Mouse (Mus musculus) E14TG2a.4 (cell line): ENCODE data around the gene Nup155.
"Not testable (repeated sequence)": the region's sequence is repeated elsewhere in the genome, so short reads cannot be mapped to it uniquely, and the experiment has no call there.

Source experiments
- H3K27me3 ChIP-seq: 2 replicates; pipeline ENCODE4 v1.6.1; 2014; ENCODE audit warnings: low read length, control low read depth; ENCODE audit not compliant: insufficient read depth
- H3K36me3 ChIP-seq: 2 replicates; pipeline ENCODE4 v1.6.1; 2014; ENCODE audit warnings: low read length, control low read depth; ENCODE audit not compliant: insufficient read depth
- H3K4me1 ChIP-seq: replicated peaks from 2 replicates; pipeline ENCODE4 v1.6.1; 2014; ENCODE audit warnings: low read depth, low read length, control low read depth
- H3K4me3 ChIP-seq: replicated peaks from 2 replicates; pipeline ENCODE4 v1.5.1; 2014; ENCODE audit warnings: mild to moderate bottlenecking, low read length
- H3K9me3 ChIP-seq: 2 replicates; pipeline ENCODE4 v1.6.1; 2014; ENCODE audit warnings: low read length, control low read depth
- CTCF ChIP-seq: conservative IDR thresholded peaks from 2 replicates; pipeline ENCODE4 v1.5.1; 2014; ENCODE audit warnings: low read length
- NANOG ChIP-seq: IDR thresholded peaks from 2 replicates; pipeline ENCODE4 v1.6.1; 2014; ENCODE audit warnings: borderline replicate concordance, low read length, mixed read lengths
- POU5F1 ChIP-seq: IDR thresholded peaks from 2 replicates; pipeline ENCODE4 v1.6.1; 2014; ENCODE audit warnings: low read length, borderline replicate concordance

The Nup155 gene

DNA sequence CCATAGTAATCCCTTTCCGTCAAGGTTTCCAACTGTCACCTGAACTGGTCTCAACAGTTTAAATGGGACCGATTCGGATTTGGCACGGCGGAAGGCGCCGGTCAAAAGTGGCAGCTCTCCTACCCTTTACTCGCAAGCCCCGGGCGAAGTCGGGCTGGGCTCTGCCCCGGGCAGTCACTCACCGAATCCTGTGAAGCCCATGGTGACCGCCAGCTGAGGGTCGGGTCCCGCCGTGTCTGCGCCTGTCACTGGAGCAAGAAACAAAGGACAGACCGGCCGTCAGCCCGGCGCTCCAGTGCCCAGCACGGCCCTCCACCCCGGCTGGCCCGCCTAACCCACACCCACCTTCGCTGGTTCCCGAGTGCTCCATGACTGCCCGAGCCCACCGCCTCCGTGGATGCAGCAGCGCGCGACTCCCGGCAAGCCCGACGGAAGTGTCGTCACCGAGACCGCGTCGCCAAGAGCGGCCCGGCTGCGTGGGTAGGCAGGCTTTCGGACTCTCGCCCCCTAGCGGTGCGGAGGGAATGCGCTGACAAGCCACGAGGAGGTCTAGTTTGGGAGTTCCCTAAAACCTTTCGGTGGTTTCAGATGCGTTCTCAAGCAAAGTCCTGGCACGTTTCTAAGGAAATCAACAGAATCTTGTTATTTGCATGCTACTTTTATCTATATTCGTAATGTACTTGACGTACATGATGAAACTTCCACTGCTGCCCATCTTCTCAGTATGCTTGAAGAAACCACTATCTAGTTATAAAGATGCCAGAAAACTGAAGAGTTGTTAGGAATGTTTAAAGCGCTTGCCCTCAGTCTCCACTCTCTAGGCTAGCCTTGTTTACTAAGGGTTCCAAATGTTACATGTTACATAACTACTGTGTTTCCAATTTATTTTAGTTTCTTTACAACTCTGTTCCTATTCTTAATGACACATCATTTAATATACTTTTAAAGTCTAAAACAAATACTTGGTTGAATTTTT lies 10.0 kb upstream of the Nup155 start, which contains the start of gene Wdr70:
TSS of gene Wdr70 (minus strand) at position 436 of the 976 bp plus-strand sequence.
- no peak for TF ChIP-seq NANOG
- TF ChIP-seq POU5F1: no peak
- TF ChIP-seq CTCF: peak; percentile 64
- Histone ChIP-seq H3K36me3 (peaks cover 31% of the 10 kb centered on the region), H3K27me3 (no peaks in the 10 kb centered on the region)

DNA sequence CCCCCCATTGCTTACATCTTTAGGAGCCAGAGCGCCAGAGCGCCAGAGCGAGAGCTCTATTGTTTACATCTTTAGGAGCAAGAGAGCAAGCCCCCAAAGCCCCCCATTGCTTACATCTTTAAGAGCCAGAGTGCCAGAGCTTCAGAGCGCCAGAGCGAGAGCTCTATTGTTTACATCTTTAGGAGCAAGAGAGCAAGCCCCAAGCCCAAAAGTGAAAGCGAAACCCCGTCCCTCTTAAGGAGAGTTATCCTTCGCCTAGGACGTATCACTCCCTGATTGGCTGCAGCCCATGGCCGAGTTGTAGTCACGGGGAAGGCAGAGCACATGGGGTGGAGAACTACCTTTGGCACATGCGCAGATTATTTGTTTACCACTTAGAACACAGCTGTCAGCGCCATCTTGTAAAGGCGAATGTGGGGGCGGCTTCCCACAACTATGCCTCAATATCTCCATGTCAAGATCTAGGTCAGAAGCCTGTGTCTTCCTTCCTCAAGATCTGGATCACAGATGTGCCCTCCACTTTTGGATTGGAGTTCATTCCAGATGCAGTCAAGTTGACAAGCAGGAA lies 7.0 kb upstream of the Nup155 start:
- peaks cover 20% of the 10 kb centered on the region for H3K4me1 ChIP-seq
- H3K36me3 ChIP-seq, H3K27me3 ChIP-seq: not testable (repeated sequence)
- H3K9me3 ChIP-seq: peaks cover 20% of the 10 kb centered on the region
- peak overlapping the region; percentile 54 for H3K4me3 ChIP-seq

More for the DNA sequence above, 10.0 kb upstream of the Nup155 start, which contains the start of gene Wdr70:
- H3K9me3 ChIP-seq: peaks cover 20% of the 10 kb centered on the region
- H3K4me1 ChIP-seq: peaks cover 30% of the 10 kb centered on the region
- H3K4me3 ChIP-seq: peak within 1 kb of the TSS; percentile 98

DNA sequence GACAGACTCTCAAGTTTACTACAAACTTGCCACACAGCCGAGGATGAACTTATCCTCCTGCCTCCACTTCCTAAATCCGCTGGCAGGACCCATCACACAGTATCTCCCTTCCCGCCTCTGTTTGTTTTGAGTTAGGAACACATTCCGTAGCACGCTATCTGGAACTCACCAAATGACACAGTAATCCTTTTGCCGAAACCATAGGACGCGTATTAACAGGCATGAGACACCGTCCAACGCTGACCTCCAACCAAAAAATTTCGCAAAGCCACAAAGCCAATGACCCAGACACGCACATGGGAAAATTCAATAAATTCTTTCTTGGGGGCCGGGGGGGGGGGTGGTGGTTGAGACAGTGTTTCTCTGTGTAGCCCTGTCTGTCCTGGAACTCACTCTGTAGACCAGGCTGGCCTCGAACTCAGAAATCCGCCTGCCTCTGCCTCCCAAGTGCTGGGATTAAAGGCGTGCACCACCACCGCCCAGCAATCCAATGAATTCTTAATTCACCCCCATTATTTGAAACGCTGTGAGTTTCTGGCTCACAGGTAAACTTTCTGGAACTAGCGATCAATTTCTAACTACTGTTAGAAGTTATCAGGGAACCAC lies 610 bp upstream of the Nup155 start:
- Histone ChIP-seq H3K36me3 (peaks cover 29% of the 10 kb centered on the region), H3K9me3 (no peaks in the 10 kb centered on the region), H3K4me1 (peaks cover 45% of the 10 kb centered on the region), H3K4me3 (peak overlapping the region; percentile 96), H3K27me3 (no peaks in the 10 kb centered on the region)
- TF ChIP-seq POU5F1 (no peak), CTCF (no peak), NANOG (no peak)

DNA sequence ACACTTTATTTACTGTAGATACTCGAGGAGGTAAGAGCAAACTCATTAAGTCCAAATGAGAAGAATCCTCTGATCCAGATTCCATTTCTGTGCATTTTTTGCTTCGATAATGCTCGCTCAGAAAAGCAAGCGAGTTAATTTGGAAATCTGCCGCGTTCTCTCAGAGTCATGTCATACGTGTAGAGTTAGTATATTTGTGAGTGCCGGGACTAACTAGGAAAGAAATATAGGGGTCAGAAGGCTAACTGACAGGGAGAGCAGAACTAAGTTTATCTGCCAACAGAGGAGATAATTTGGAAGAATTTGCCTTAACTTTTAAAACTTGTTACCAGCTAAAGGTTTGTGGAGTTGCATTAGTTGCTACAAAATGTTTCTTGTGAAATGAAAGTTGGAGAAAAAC lies 709 bp downstream of the Nup155 start:
- Histone ChIP-seq H3K9me3 (no peaks in the 10 kb centered on the region), H3K4me1 (peaks cover 52% of the 10 kb centered on the region), H3K4me3 (peak overlapping the region; percentile 96), H3K36me3 (peaks cover 42% of the 10 kb centered on the region), H3K27me3 (no peaks in the 10 kb centered on the region)
- no peak for TF ChIP-seq CTCF
- TF ChIP-seq NANOG: no peak
- TF ChIP-seq POU5F1: no peak

DNA sequence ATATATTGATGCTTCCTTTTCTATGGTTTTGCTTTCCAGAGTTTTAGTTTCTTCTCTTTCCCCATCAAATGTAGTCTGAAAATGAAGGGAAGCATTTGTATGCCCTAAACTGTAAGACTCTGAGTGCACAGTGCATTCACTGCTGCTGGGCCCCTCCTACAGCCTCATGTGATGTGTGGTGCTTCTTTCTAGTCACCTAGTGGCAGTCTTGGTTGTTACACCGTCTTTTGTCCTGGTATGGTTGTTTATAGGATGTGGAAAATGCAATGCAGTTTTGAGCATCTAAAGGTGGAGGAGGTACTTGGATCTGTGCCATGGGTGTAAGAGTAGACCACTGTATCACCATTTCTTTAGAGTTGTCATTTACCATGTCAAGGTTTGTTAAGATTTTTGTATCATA lies 20.2 kb downstream of the Nup155 start:
- no peaks in the 10 kb centered on the region for H3K9me3 ChIP-seq
- H3K4me3 ChIP-seq: no peak overlapping the region
- peaks cover 95% of the 10 kb centered on the region for H3K36me3 ChIP-seq
- peaks cover 18% of the 10 kb centered on the region for H3K4me1 ChIP-seq
- TF ChIP-seq CTCF (no peak; the same call in 1 of the 2 replicates), NANOG (no peak)
- H3K27me3 ChIP-seq: no peaks in the 10 kb centered on the region

DNA sequence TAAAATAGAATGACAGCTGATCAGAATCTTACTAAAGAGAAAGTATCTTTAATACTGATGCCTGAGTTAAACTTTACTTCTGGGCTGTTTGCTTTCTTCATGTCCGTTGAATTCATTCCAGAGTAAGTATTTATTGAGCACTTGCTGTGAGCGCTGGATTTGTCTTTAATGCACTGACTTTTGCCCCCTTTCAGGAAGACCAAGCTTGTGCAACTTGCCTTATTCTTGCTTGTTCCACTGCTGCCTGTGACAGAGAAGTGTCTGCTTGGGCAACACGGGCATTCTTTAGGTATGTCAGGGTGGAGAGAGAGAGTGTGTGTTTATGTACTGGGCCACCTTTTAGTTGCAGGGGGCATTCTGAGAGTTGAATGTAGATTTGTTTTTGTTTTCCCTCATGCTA lies 22.2 kb downstream of the Nup155 start:
- no peaks in the 10 kb centered on the region for H3K27me3 ChIP-seq
- peaks cover 98% of the 10 kb centered on the region for H3K36me3 ChIP-seq
- no peak overlapping the region for H3K4me3 ChIP-seq
- peaks cover 17% of the 10 kb centered on the region for H3K4me1 ChIP-seq
- TF ChIP-seq CTCF: no peak
- no peaks in the 10 kb centered on the region for H3K9me3 ChIP-seq

DNA sequence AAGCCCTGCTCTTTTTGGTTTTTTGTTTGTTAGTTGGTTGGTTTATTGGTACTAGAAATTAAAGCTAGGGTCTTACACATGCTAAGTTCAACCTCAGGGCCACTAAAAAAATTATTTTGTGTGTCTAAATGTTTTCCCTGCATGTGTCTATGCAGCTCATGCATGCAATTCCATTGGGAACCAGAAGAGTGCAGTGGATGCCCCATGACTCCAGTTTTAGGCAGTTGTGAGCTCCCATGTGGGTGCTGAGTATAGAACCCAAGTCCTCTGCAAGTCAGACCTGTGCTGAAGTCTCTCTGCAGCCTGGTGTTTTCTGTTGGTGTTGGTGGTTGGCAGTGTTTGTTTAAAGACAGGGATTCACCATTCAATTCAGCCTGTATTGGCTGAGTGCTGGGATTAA lies 22.7 kb downstream of the Nup155 start:
- Histone ChIP-seq H3K4me1 (peaks cover 12% of the 10 kb centered on the region; the same call in 1 of the 2 replicates), H3K4me3 (no peak overlapping the region), H3K9me3 (no peaks in the 10 kb centered on the region), H3K27me3 (no peaks in the 10 kb centered on the region), H3K36me3 (peaks cover 98% of the 10 kb centered on the region)
- no peak for TF ChIP-seq NANOG
- peak; percentile 27 for TF ChIP-seq CTCF
- TF ChIP-seq POU5F1: no peak

DNA sequence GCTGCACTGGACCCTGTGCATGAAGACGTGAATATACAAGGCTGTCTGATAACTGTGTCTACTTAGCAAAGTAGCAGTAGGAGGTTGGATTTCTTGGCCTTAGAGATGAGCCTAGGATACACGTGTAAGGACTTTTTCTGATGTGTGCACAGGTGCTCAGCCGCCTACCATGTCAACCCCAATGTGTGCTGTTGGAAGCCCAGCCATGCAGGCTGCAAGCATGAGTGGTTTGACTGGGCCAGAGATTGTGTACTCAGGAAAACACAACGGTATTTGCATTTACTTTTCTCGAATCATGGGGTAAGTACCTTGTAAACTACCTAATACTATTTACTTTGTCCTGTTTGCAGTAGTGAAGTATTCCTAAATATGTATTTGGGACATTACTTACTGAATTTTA lies 26.5 kb downstream of the Nup155 start:
- no peaks in the 10 kb centered on the region for H3K9me3 ChIP-seq
- no peaks in the 10 kb centered on the region for H3K27me3 ChIP-seq
- no peak for TF ChIP-seq CTCF
- no peak for TF ChIP-seq NANOG
- H3K36me3 ChIP-seq: peaks cover 97% of the 10 kb centered on the region
- no peak overlapping the region for H3K4me3 ChIP-seq
- no peaks in the 10 kb centered on the region for H3K4me1 ChIP-seq
